Mouse (Mus musculus): ENCODE data around the gene Il2rb. TPM values are rescaled to one million over a fixed set of nuclear protein-coding genes. Genes with fewer than 3 reads are reported as not detected.

Gene Il2rb
- total RNA-seq, 4 experiments from 2014 or later: 0.12 to 0.50 (median 0.30) TPM

GRCm38 (mm10) chr15:78520112-78520715, 25.1 kb upstream of the Il2rb start:
- DNase-seq (ENCODE audit: low spot score in 2 of 2): no peak

GRCm38 (mm10) chr15:78518221-78518620, 23.1 kb upstream of the Il2rb start:
- no peak for DNase-seq (ENCODE audit: low spot score in 2 of 2)

GRCm38 (mm10) chr15:78515759-78516158, 20.7 kb upstream of the Il2rb start:
- no peak for DNase-seq (ENCODE audit: low spot score in 2 of 2)

GRCm38 (mm10) chr15:78514393-78515146, 19.5 kb upstream of the Il2rb start:
- peak; percentile 71 to 87 for DNase-seq (ENCODE audit: low spot score in 2 of 2)

- no peak for DNase-seq (ENCODE audit: low spot score in 2 of 2)
Measured at GRCm38 (mm10) chr15:78513019-78513418, 17.9 kb upstream of the Il2rb start.

GRCm38 (mm10) chr15:78511951-78512350, 16.9 kb upstream of the Il2rb start:
- DNase-seq (ENCODE audit: low spot score in 2 of 2): no peak

- DNase-seq (ENCODE audit: low spot score in 2 of 2): no peak
Measured at GRCm38 (mm10) chr15:78510736-78511135, 15.7 kb upstream of the Il2rb start.

- DNase-seq (ENCODE audit: low spot score in 2 of 2): no peak
Measured at GRCm38 (mm10) chr15:78510121-78510576, 15.1 kb upstream of the Il2rb start.

- DNase-seq (ENCODE audit: low spot score in 2 of 2): no peak
Measured at GRCm38 (mm10) chr15:78509297-78509899, 14.3 kb upstream of the Il2rb start.

GRCm38 (mm10) chr15:78508443-78508842, 13.4 kb upstream of the Il2rb start:
- no peak for DNase-seq (ENCODE audit: low spot score in 2 of 2)

GRCm38 (mm10) chr15:78505541-78505940, 10.5 kb upstream of the Il2rb start:
- DNase-seq (ENCODE audit: low spot score in 2 of 2): no peak

- no peak for DNase-seq (ENCODE audit: low spot score in 2 of 2)
Measured at GRCm38 (mm10) chr15:78504816-78505215, 9.7 kb upstream of the Il2rb start.

- DNase-seq (ENCODE audit: low spot score in 2 of 2): no peak
Measured at GRCm38 (mm10) chr15:78504013-78504412, 8.9 kb upstream of the Il2rb start.

- no peak for DNase-seq (ENCODE audit: low spot score in 2 of 2)
Measured at GRCm38 (mm10) chr15:78502437-78503132, 7.5 kb upstream of the Il2rb start.

GRCm38 (mm10) chr15:78493401-78494010, 1.6 kb downstream of the Il2rb start:
- no peak for DNase-seq (ENCODE audit: low spot score in 2 of 2)

GRCm38 (mm10) chr15:78491301-78491700, 3.8 kb downstream of the Il2rb start:
- no peak for DNase-seq (ENCODE audit: low spot score in 2 of 2)

GRCm38 (mm10) chr15:78489906-78490305, 5.2 kb downstream of the Il2rb start:
- no peak for DNase-seq (ENCODE audit: low spot score in 2 of 2)

- no peak for DNase-seq (ENCODE audit: low spot score in 2 of 2)
Measured at GRCm38 (mm10) chr15:78489248-78489647, 5.8 kb downstream of the Il2rb start.

GRCm38 (mm10) chr15:78487066-78487465, 8.0 kb downstream of the Il2rb start:
- DNase-seq (ENCODE audit: low spot score in 2 of 2): no peak

GRCm38 (mm10) chr15:78486564-78486963, 8.5 kb downstream of the Il2rb start:
- no peak for DNase-seq (ENCODE audit: low spot score in 2 of 2)

GRCm38 (mm10) chr15:78483311-78483710, 11.8 kb downstream of the Il2rb start:
- no peak for DNase-seq (ENCODE audit: low spot score in 2 of 2)

Measured in layer of hippocampus, adult 8-10 months (tissue).